In the genomic region with DNA sequence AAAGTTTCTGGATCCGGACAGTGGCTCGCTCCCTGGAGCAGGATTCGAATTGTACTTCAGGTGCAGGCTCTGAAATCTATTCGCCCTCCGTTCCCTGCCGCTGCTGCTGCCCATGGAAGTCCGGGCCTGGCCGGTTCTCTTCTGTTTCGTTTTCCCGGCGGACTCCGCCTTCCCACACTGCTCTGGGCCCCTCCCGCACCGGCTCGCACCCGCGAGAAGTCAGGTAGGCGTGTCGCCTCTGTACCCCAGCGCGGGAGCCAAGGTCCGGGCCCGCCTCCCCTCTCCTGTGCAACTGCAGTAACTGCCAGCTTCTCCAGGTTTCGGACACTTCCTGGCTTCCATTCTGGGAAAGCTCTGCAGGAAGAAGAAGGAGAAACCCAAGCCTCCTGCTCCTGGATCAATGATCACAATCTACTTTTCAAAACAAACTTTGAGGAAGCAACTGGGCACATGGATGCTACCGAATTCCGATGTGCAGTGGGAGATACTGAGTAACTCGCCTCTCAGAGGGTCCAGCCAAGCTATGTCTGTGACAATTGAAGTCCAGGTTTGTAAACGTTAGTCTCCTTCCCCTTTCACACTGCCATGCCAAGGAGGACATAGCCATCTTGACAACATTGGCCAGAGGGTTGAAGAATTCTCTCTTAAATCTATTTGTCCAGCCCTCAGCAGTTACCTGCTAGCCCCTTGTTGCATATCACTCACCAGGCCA, we compare ENCODE assay signal across 8 mouse cellular contexts. TPM values are rescaled to one million over a fixed set of nuclear protein-coding genes. Genes with fewer than 3 reads are reported as not detected.
DNase-seq lines count a peak whose midpoint lies in the region; ATAC-seq and TF ChIP-seq lines count a peak whose summit lies in the region.

Gene Eif2ak2, minus strand, starts transcription at position 173 of the 712 bp plus-strand sequence.

- peak within 1 kb of the TSS; percentile 77 for H3K4me3 ChIP-seq in G1E (ENCODE audit: low read depth, low read length)
- H3K4me3 ChIP-seq in forebrain, embryonic 15.5 days = peak within 1 kb of the TSS; percentile 33
- peak within 1 kb of the TSS; percentile 45 for H3K4me3 ChIP-seq in neural tube, embryonic 15.5 days (replicated peaks)

- H3K9ac ChIP-seq in forebrain, embryonic 15.5 days (replicated peaks) = peak within 1 kb of the TSS; percentile 39
- peak within 1 kb of the TSS; percentile 47 for H3K9ac ChIP-seq in neural tube, embryonic 15.5 days (replicated peaks)

- intact Hi-C loops in heart, postnatal 25 days (cut with DNase I) = loop anchor here (2.0 kb wide), 1 partner anchor 54 kb away; the partner anchor contains the start of genes Cebpz and Ndufaf7

- H3K4me1 ChIP-seq in G1E (ENCODE audit: insufficient read depth, low read depth, low read length) = peaks cover 17% of the 10 kb centered on the region
- H3K4me1 ChIP-seq in forebrain, embryonic 15.5 days = peaks cover 7% of the 10 kb centered on the region
- H3K4me1 ChIP-seq in neural tube, embryonic 15.5 days = peaks cover 15% of the 10 kb centered on the region; the same call in 1 of the 2 replicates

- peak; percentile 87 for DNase-seq in G1E (ENCODE audit: low spot score)
- peak; percentile 58 to 69 for DNase-seq in cerebellum, adult 18-20 months
- DNase-seq in heart, postnatal 25 days (ENCODE audit: low spot score) = peak; percentile 75
- peak; percentile 44 for DNase-seq in layer of hippocampus, adult 11-12 months (ENCODE audit: low spot score)
- peak; percentile 89 to 92 for DNase-seq in lung, adult 18-20 months
- peak; percentile 58 for DNase-seq in thymus, adult 18-20 months

- 2% methylated on average over 28 of the region's 28 CpGs for WGBS in forebrain, embryonic 15.5 days
- WGBS in neural tube, embryonic 15.5 days = 3% methylated on average over 28 of the region's 28 CpGs

- no peak within 1 kb of the TSS for H3K27ac ChIP-seq in forebrain, embryonic 15.5 days (replicated peaks)
- peak within 1 kb of the TSS; percentile 7 for H3K27ac ChIP-seq in neural tube, embryonic 15.5 days (replicated peaks)

- H3K9me3 ChIP-seq in G1E (replicated peaks) = 0 out of 2 replicates have a peak, but pooled peaks cover 2% of the 10 kb centered on the region
- no peaks in the 10 kb centered on the region for H3K9me3 ChIP-seq in forebrain, embryonic 15.5 days
- no peaks in the 10 kb centered on the region for H3K9me3 ChIP-seq in neural tube, embryonic 15.5 days (replicated peaks)

- peaks cover 32% of the 10 kb centered on the region for H3K36me3 ChIP-seq in G1E (replicated peaks)
- H3K36me3 ChIP-seq in forebrain, embryonic 15.5 days = no peaks in the 10 kb centered on the region
- H3K36me3 ChIP-seq in neural tube, embryonic 15.5 days = no peaks in the 10 kb centered on the region

- peak within 1 kb of the TSS; percentile 50 for H3K4me2 ChIP-seq in forebrain, embryonic 15.5 days (replicated peaks)
- H3K4me2 ChIP-seq in neural tube, embryonic 15.5 days = peak within 1 kb of the TSS; percentile 73

- no peaks in the 10 kb centered on the region for H3K27me3 ChIP-seq in G1E (ENCODE audit: insufficient read depth, low read length)
- no peaks in the 10 kb centered on the region for H3K27me3 ChIP-seq in forebrain, embryonic 15.5 days
- H3K27me3 ChIP-seq in neural tube, embryonic 15.5 days (replicated peaks) = no peaks in the 10 kb centered on the region

- ATAC-seq in G1E (ENCODE audit: extremely low read depth, insufficient number of reproducible peaks, low FRiP score, poor library complexity, severe bottlenecking) = peak; percentile 98
- peak; percentile 90 for ATAC-seq in forebrain, embryonic 15.5 days (replicated peaks)
- peak; percentile 87 for ATAC-seq in neural tube, embryonic 15.5 days (ENCODE audit: low FRiP score)

- no peak for TF ChIP-seq CTCF in G1E (IDR thresholded peaks at IDR 0.05; ENCODE audit: low read depth, low read length)

RNA-seq across cellular contexts. Expression of gene Eif2ak2, which starts in this region (rescaled TPM):
- 40.1 and 40.3 TPM in 2 replicates for total RNA-seq in G1E (2014; fragmentation: Nextera tagmentation)
- 51.8 and 59.9 TPM in 2 replicates for total RNA-seq in G1E (2017)
- 15.9 and 17.5 TPM in 2 replicates for polyA plus RNA-seq in G1E (2012)
- polyA plus RNA-seq in forebrain, embryonic 15.5 days (2015; fragmentation: Nextera tagmentation; extraction: Ambion mirVana) = 2.3 and 3.1 TPM in 2 replicates
- total RNA-seq in heart, postnatal 25 days (2021) = 1 to 10 TPM; 8.5 to 9.7 TPM
- polyA plus RNA-seq in neural tube, embryonic 15.5 days (2015; fragmentation: Nextera tagmentation; extraction: Ambion mirVana) = 3.6 and 6.0 TPM in 2 replicates
